Mouse (Mus musculus) lung, postnatal 0 days (tissue): ENCODE data around the gene Sema4a.

ENCODE experiments used
- CTCF ChIP-seq: IDR thresholded peaks from 2 replicates; pipeline ENCODE4 v1.5.1; 2016; ENCODE audit warnings: antibody characterized with exemption, mild to moderate bottlenecking
- EP300 ChIP-seq: IDR thresholded peaks from 2 replicates; pipeline ENCODE4 v1.6.1; 2016; ENCODE audit warnings: antibody characterized with exemption, mild to moderate bottlenecking, control low read depth

GRCm38 (mm10) chr3:88486043-88486442 is 25.1 kb upstream of the Sema4a start:
- TF ChIP-seq CTCF (no peak), EP300 (no peak)
